Mouse (Mus musculus) ES-CJ7 (cell line): Measurements from ENCODE around the gene Slc2a9.

Experiments
- DNase-seq: peaks from one replicate; pipeline ENCODE4 v3.0.0; 2011; ENCODE audit warnings: low read depth, low spot score

Gene Slc2a9

DNA sequence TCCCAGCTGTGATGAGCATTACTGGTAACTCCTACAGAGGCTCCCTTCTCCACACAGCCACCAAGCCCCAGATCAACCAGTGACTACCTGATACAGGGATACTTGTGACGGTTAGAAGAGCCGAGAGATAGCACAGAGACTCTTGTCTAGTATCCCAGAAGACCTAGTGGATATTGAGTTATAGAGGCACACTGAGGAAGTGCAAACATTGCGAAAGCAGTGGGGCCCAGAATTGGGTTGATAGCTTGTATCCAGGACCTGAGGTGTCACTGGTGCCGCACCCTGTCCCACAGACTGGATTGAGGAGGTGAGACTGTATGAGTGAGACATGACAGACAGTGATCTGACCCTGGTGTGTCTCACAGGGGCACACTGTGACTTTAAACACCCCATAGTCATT lies at the start of gene Slc2a9:
Gene Slc2a9 (minus strand): TSS at position 152 of the 400 bp plus-strand sequence.
- DNase-seq: no peak

DNA sequence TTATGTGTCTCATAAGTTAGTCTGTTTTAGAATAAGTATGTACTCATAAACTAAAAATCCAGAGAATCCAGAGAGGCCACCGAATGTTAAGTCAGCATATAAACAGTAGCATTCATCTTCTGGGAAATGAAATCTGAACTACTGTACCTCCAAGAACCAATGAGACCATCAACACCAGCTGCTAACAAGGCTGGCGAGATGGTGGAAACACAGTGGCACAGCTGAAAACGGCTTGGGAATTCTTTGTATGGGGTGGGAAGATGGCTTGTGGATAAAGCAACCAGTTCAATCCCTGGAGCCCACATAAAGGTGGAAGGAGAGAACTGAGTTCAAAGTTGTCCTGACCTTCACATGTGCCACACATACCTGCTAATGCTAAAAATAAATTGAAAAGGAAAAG lies 49.7 kb upstream of the Slc2a9 start:
- no peak for DNase-seq

DNA sequence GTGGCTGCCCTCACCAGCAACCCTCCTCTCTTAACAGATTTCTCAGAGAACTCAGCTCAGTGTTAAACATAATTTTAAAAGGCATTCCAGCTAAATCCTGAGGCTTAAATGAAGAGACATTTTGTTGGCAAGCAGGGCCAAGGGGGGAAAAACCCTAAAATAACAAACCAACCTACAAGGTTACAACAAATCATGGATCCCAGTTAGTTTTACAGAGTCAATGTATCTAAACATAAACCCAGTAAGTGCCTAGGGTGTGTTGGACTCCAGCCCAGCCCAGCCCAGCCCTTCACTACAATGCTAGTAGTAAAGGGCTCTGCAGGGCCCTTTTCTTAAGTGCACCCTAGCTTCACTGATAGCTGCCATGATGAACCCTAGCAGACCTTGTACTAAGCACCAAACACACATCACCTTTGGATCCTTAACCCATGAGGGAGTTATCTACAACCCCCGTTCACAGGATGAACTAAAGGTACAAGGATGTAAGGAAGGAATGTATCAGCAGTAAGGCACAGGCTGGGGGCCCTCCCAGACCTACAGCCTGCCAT lies 47.4 kb upstream of the Slc2a9 start:
- no peak for DNase-seq

DNA sequence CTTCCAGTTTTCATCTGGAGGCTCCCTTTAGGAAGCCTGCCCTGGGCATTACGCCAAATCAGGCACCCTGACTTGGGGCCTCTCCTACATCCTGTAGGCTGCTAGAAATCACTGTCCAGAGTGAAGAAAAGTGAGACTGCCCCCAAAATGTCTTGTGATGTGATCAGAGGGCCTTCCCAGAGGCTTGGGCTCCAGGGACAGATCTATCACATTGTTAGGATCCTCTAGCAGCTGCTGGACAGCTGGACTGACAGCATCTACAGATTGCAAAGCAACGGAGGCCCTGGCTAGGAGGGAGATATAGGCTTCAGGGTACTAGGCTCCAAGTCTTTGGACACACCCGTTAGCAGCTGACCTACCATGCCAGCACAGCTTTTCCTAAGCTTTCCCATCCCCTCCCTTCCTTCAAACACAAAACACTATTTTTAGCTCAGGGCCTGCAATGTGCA lies 46.5 kb upstream of the Slc2a9 start:
- DNase-seq: no peak

DNA sequence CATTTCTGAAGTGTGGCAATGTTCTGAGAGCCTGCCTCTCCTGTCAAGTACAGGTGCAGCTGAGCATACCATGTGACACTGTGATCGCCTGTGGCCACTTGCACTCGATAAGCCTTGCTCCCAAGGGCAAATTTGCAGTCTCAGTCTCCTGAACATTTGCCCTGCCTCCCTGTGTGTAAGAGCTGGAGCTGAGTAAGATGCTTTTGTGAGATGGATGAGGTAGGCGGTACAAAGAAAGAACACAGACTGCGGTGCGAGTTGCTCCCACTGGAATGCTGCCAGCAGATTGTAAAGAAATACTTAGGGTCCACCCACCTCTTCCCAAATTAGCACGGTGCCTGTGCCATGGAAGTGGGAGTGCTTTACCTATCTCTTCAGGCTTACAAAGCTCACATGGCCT lies 44.4 kb upstream of the Slc2a9 start:
- no peak for DNase-seq

DNA sequence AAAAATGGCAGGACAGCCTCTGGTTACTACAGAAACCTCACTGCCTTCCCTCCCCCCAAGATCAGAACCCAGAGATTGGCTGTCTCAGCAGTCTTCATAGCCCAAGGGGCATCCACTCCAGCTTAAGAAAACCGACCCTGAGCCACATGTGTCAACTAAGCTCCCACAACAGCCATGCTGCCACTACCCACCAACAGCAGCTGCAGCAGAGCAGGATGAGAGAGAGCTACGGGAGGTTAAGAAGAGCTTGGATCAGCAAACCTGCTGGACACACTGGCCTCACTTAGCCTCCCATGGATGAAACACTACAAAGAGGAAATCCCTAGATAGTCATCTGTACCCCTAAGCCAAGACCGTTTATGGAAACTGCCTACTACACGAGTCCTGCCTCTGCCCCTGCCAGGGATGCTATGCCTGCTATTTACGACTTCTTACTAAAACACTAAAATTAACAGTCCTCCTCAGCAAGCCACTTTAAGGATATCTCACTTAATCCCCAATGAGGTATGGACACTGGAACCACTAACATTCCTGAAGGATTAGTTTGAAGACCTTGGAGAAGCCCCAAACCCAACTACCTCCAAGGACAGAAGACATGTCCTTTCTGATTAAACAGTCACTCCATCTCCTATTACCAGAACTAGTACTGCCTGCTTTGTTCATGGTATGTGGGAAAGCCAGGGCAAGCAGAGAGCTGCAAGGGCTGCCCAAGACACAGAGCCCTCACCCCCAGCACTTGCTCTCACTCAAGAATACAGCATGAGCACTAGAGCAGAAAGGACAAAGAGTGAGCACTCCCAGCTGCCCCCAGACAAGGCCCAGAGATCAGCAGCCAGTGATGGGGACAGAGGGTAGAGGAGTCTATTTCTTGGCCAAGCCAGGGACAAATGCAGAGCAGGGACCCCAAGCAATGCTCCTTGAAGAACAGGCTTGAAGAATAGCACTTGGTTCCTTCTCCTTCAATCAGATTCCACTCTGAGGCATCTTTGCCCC lies 41.8 kb upstream of the Slc2a9 start:
- DNase-seq: no peak

DNA sequence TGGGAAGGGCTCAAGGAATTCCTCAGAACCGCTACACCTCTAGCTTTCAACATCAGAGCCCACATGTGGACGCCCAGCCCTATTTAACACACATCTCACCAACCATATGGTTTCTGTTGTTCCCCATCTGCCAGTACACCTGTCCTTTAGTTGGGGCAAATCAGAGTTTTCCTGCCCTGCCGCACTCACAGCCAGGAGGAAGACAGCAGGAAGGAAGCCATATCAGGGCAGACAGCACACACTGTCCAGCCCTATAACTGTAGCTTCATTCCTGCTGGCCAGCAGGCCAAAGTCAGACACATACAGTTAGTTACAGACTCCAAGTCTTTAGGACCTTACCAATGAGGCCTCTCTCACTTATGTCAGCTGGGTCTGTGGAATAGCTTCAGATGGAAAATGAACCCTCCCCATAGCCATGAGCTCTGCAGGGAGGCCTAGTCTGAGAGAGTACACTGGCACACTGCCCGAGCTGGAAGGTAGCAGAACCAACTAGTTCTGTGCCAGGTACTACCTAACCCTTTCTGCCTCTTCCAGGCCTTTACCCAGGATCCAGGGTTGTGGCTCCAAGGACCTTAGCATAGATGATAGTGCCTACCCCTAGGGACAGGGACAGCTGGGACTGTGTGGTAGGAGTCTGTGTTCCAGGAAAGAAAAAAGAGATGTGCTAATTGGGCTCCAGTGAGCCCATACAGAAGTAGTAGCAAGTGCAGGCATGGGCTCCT lies 40.7 kb upstream of the Slc2a9 start:
- DNase-seq: no peak

DNA sequence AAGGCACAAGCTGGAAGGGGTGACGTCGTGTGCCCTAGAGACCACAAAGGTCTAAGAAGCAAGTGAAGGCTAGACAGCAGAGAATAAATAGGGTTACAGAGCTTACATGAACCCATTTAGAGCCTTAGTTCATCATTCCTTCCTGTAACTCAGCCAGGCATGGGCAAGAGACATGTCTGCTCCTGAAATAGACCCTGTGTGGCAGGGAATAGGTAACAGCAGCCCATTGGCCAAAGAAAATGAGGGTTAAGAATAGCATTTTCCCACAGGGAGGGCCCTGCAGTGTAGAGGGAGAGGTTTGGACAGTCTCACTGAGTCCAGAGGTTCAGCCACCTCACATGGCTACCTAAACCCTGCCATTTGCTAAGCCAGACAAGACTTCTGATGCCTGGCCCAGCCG lies 38.8 kb upstream of the Slc2a9 start:
- no peak for DNase-seq

DNA sequence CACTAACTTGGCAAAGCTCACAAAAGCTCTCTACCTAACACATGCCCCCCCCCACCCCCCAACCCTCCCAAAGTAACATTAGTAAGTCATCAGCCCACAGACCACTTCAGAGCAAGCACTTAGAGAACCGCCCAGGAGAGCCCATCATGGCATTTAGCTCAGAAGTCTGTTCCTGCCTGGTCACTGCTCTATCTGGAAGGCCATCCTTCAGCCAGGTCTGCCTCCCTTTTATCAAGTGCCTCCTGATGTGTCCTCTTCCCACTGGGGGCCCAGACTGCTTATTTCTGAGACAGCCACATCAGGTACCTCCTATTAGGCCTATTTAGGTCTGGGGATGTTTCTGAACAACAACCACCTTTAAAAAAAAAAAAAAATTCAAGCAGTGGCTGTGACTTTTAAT lies 38.0 kb upstream of the Slc2a9 start:
- no peak for DNase-seq

DNA sequence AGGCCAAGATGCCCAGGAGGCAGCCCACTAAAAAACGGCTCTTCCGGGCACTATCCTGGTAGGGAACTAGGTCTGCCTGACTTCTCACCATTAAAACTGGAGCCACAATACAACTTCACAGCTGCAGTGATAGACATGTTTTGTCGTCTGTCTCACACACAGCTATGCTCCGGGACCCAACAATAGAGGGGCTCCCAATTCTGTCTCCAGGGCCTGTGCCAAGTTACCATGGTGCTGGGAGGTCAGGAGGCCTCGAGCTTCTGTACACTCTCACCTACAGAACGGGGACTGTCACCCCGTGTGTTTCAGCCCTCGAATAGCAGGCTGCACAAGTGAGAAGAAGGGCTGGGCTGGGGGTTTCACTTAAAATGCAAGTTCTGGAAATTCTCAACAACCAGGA lies 35.6 kb upstream of the Slc2a9 start:
- no peak for DNase-seq

DNA sequence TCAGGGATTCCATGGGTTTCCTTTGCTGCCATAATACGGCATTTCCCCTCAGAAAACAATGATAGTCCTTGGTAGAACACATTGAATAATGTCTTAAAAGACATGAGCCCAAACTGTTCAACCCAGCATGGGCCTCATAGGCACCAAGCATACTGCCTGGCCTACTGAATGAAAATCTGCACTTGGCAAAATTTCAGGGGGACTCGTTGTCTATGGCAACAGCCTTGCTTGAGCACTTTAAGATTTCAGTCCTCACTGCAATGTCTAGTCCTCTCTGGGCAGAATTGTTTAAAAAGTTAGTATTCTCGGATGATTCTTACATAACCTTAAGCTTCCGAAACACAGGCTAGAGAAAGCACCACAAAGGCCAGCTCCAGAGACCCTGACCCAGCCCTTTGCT lies 34.9 kb upstream of the Slc2a9 start:
- DNase-seq: no peak

DNA sequence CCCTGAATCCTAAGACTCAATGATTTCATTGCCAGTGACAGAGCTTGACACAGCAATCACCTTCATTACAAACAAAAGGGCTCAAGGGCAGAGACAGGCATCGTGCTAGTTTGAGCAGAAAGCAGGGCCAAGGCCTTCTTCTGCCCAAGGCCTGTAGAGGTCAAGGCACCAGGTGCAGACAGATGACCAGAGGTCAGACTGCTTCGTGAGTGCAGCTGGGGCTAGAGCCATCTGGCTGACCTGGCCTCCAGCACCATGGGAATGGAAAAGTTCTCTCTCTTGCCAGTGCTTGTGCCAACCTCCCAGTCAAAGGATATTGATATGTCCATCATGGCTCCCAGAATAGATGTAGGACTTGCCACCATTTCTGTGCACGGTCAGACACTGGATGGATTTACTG lies 33.9 kb upstream of the Slc2a9 start:
- DNase-seq: no peak

DNA sequence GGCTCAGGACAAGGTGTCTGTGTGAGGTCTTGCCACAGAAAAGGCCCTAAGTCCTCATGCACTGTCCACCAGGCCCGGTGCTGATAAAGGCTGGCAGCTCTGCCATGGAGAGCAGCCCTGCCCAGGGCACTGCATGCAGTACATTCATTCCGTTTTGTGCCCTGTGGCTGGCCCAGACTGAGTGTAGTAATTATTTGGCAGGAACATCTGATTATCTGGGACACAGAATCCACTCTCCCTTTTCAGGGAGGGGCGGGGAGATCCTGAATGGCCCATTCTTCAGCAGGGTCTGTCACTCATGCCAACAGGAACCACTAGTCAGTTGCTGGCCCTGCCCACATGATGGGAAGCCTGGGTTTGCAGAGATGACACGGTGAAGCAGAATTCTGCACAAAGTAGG lies 29.1 kb upstream of the Slc2a9 start:
- no peak for DNase-seq

DNA sequence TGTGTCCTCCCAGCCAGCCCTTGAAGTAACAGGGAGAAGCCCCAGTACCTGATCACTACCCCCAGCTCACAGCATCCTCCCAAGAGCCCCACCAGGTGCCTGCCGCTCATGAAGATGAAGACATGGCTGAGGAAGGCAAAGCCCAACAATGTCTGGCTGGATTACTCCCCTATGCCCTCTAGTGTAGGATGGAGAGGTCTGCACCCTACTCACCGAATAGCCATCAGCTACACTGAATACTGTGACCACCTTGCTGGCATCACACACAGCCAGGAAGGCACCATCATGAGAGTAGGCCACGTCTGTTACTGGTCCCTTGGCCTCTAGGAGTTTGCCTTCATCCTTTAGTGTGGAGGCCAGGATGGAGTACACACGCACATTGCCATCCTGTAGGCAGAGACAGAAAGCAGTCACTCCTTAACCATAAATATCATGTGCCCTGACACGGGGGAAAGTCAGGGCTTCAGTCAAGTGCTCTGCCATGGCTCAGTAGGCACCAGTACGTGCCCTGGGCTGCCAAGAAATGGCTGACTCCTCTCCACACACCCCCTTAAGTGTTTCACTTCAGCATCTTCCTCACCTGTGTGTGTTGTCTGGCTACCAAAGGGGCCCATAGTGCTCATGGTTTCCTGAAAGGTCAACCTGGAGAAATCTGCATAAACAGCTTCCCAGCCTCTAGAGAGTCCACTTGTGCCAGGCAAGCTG lies 26.9 kb upstream of the Slc2a9 start:
- DNase-seq: peak; percentile 57

DNA sequence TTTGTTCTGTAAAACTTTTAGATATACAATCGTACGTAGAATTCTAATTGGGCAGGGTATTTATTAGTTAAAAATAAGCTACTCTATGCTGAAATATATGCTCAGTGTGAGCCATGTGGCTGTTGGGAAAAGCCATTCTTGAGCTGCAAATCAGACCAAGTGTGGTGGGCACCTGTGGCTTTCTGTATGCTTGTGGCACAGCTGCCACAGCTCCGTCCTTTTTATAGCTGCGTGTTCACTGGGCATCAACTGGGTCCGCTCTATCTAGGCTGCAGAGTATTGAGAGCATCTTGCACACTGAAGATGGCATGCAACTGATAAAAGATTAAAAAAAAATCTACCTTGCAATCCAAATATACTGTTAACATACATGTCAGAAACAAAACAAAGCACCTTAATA lies 20.0 kb upstream of the Slc2a9 start:
- DNase-seq: no peak

DNA sequence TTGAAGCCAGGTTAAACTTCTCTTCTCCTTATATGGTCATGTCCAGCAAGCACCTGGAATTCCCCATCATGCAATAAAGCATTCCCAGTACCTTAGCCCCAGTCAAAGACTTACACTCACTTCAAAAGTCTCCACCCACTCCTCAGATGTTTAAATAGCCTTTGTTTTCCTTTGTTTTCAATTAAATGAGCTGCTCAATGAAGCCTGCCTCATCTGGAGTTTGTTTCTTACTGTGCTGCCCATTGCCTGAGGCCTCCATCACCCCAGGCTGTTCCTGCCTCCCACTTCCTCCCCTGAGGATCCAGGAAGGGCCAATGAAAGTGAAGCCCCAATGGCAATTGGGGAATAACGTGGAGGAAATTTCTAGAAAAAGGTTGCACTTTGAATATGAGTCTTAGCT lies 17.9 kb upstream of the Slc2a9 start:
- DNase-seq: peak; percentile 80

DNA sequence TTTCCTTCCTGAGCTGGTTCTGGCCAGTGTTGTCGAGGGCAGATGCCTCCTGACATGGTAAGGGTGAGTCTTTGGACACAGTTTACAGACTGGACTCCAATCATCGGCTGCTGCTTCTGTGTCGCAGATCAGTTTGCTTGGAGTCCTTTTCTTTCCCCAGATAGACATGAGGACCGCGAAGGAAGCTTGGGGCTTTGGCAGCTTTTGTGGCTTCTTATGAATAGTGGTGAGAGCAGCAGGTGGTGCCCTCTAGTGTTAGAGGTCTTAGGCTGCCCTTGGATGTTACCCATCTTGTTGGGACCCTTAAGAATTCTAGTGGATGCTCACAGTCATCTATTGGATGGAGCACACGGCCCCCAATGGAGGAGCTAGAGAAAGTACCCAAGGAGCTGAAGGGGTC lies 13.3 kb upstream of the Slc2a9 start:
- DNase-seq: peak; percentile 67

DNA sequence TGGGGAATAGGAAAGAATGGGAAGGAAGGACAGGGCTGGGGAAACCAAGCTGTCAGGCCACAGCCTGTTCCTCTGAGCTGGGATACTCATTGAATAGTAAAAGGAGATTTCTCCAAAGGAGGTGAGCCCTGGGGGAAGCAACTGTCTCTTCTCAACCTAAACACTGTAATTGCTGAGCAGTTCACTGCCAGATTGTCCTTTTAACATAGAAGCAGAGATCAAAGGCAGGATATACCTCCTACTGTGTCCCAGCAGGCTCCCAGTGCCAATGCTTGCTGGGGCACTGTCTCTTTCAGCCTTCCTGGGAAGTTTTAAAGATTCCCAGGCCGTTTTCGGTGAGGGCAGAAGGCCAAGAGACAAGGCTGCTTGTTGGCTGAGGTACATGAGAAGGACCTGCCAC lies 10.0 kb upstream of the Slc2a9 start:
- peak; percentile 54 for DNase-seq

DNA sequence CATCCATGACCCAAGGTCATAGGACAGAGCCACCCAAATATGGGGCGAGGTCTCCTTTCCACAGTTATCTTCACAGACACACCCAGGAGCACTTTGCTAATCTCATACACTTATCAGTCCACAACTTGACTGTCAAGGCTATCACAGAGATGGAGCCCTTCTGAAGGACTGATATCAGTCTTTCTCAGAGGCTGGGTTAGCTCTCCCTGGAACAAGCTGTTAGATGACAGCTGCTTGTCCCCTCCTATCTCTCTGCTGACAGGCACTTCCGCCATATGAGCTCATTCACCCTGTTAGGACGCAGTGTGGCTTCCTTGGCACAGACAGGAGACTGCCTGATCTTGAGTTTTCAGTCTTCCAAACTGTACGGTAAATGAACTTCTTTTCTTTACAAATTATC lies 6.6 kb upstream of the Slc2a9 start:
- no peak for DNase-seq

DNA sequence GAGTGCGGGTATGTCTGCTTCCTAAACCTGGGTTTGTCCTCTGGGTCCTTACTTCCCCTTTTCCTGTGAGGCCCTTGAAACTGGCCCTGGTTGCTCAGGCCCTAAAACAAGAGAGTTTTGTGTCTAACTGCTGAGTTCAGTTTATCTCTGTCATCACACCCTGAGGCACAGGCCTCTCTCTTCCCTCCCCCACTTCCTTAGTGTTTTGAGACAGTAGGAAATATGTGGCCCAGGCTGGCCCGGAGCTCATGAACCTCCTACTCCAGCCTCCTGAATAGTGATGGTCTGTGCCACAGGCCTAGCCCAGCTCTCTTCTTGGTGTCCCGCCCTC lies 2.5 kb upstream of the Slc2a9 start:
- no peak for DNase-seq

DNA sequence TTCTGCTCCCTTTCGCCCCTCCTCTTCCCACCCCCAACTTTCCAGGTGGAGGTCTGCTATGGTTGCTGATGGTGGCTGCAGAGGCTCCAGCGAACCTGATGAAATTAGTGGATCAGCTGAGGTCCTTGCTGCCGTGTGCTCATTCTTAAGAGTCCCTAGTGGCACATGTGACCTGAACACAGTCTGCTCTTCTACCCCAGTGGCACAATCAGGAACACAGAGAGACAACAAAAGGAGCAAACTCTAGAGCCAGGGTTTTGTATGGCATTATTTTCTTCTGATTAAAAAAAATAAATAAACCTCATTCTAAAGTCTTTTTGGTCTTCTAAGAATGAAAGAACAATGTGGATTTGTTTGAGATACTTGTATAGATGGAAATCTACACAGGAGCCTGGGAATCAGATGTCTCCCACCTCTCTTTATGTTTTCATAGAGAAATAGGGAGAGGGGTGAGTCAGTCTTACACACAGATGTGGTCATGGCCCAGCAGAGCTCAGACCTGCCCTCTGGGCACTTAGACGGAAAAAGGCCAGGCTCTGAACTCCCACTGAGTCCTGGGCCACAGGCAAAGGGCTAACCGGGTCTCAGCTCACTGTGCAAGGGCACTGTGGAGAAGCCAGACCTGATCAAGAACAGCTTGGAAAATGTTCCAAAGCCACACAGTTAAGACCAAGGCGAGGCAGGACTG lies 1.9 kb upstream of the Slc2a9 start:
- DNase-seq: no peak
